ENCODE assay signal across 10 mouse cellular contexts in the genomic region with DNA sequence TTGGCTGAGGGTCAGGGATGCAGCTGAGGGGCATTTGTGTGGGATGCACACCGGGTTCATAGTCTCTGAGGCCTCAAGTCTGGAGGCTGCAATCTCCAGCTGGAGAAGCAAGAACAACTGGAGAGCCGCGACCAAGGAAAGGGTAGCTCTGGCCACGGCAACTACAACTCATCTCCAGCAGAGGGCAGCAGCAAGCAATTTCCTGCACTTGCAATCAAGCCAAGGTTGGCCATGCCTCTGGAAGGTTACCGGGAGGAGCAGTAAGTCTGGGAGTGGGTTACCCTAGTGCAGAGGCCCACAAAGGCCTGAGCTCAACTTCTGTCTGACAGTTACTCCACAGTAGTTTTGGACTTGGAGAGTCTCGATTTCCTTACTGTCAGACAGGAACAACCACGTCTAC.
DNase-seq lines count a peak whose midpoint lies in the region; ATAC-seq lines count a peak whose summit lies in the region.
"Had no signal": no experiment of that assay in that cellular context is flagged by ENCODE, and none has a peak within 500 bp of the region (broad histone marks: within the 10 kb centered on the region; RNA-seq: fewer than 3 reads in every experiment).

No protein-coding gene starts in this region.

- no peaks in the 10 kb centered on the region for H3K9me3 ChIP-seq in intestine, embryonic 14.5 days (ENCODE audit: control insufficient read depth, low read length)
- H3K9me3 ChIP-seq in intestine, embryonic 15.5 days, result no peaks in the 10 kb centered on the region
- no peaks in the 10 kb centered on the region for H3K9me3 ChIP-seq in forebrain, embryonic 13.5 days (replicated peaks)
- no peaks in the 10 kb centered on the region for H3K9me3 ChIP-seq in limb, embryonic 10.5 days (replicated peaks)
- no peaks in the 10 kb centered on the region for H3K9me3 ChIP-seq in stomach, embryonic 14.5 days (ENCODE audit: control insufficient read depth, low read depth, low read length)
- H3K9me3 ChIP-seq: embryonic facial prominence, embryonic 13.5 days; neural tube, embryonic 12.5 days had no signal

- 31% methylated on average over 7 of the region's 7 CpGs for WGBS in intestine, embryonic 14.5 days
- WGBS in intestine, embryonic 15.5 days, result 25% methylated on average over 7 of the region's 7 CpGs
- WGBS in forebrain, embryonic 13.5 days, result 29% methylated on average over 7 of the region's 7 CpGs
- WGBS in limb, embryonic 10.5 days, result 27% methylated on average over 7 of the region's 7 CpGs
- WGBS in stomach, embryonic 14.5 days, result 30% methylated on average over 7 of the region's 7 CpGs

- no peak overlapping the region for H3K4me3 ChIP-seq in intestine, embryonic 14.5 days (ENCODE audit: low read depth, low read length)
- no peak overlapping the region for H3K4me3 ChIP-seq in intestine, embryonic 15.5 days (replicated peaks)
- H3K4me3 ChIP-seq in forebrain, embryonic 13.5 days, result no peak overlapping the region
- H3K4me3 ChIP-seq in limb, embryonic 10.5 days, result no peak overlapping the region
- no peak overlapping the region for H3K4me3 ChIP-seq in stomach, embryonic 14.5 days (ENCODE audit: low read depth, low read length)
- H3K4me3 ChIP-seq: embryonic facial prominence, embryonic 13.5 days; neural tube, embryonic 12.5 days had no signal

- H3K4me2 ChIP-seq in intestine, embryonic 14.5 days (ENCODE audit: low read length), result no peak overlapping the region
- no peak overlapping the region for H3K4me2 ChIP-seq in intestine, embryonic 15.5 days (replicated peaks)
- no peak overlapping the region for H3K4me2 ChIP-seq in forebrain, embryonic 13.5 days
- no peak overlapping the region for H3K4me2 ChIP-seq in stomach, embryonic 14.5 days (replicated peaks; ENCODE audit: low read depth, low read length)
- H3K4me2 ChIP-seq: embryonic facial prominence, embryonic 13.5 days; neural tube, embryonic 12.5 days had no signal

- no peaks in the 10 kb centered on the region for H3K36me3 ChIP-seq in intestine, embryonic 14.5 days (ENCODE audit: control insufficient read depth, insufficient read depth, low read length)
- H3K36me3 ChIP-seq in intestine, embryonic 15.5 days, result no peaks in the 10 kb centered on the region
- H3K36me3 ChIP-seq in forebrain, embryonic 13.5 days (ENCODE audit: poor library complexity, severe bottlenecking), result no peaks in the 10 kb centered on the region
- no peaks in the 10 kb centered on the region for H3K36me3 ChIP-seq in limb, embryonic 10.5 days
- no peaks in the 10 kb centered on the region for H3K36me3 ChIP-seq in stomach, embryonic 14.5 days (ENCODE audit: control insufficient read depth, insufficient read depth, low read length)
- H3K36me3 ChIP-seq: embryonic facial prominence, embryonic 13.5 days; neural tube, embryonic 12.5 days had no signal

- ATAC-seq in intestine, embryonic 14.5 days (replicated peaks; ENCODE audit: low FRiP score, low TSS enrichment, low read depth), result peak; percentile 53; the same call in 1 of the 2 replicates
- ATAC-seq in intestine, embryonic 15.5 days, result no peak
- ATAC-seq in forebrain, embryonic 13.5 days, result 0 out of 2 replicates have a peak, but pooled peaks have one; percentile 19
- ATAC-seq in stomach, embryonic 14.5 days (ENCODE audit: insufficient number of reproducible peaks, insufficient read depth, low FRiP score, low read depth), result 0 out of 2 replicates have a peak, but pooled peaks have one; percentile 54

- H3K9ac ChIP-seq in intestine, embryonic 14.5 days (ENCODE audit: low read length), result no peak overlapping the region
- no peak overlapping the region for H3K9ac ChIP-seq in intestine, embryonic 15.5 days
- H3K9ac ChIP-seq in forebrain, embryonic 13.5 days, result no peak overlapping the region
- no peak overlapping the region for H3K9ac ChIP-seq in stomach, embryonic 14.5 days (replicated peaks; ENCODE audit: low read depth, low read length)
- H3K9ac ChIP-seq: embryonic facial prominence, embryonic 13.5 days; neural tube, embryonic 12.5 days had no signal

- H3K27ac ChIP-seq in intestine, embryonic 14.5 days (ENCODE audit: low read depth), result no peak overlapping the region
- no peak overlapping the region for H3K27ac ChIP-seq in intestine, embryonic 15.5 days
- no peak overlapping the region for H3K27ac ChIP-seq in forebrain, embryonic 13.5 days
- H3K27ac ChIP-seq in limb, embryonic 10.5 days, result no peak overlapping the region
- H3K27ac ChIP-seq in stomach, embryonic 14.5 days (ENCODE audit: low read length), result no peak overlapping the region
- H3K27ac ChIP-seq: embryonic facial prominence, embryonic 13.5 days; neural tube, embryonic 12.5 days had no signal

- H3K27me3 ChIP-seq in intestine, embryonic 14.5 days (replicated peaks; ENCODE audit: control insufficient read depth, insufficient read depth, low read length), result no peaks in the 10 kb centered on the region
- H3K27me3 ChIP-seq in intestine, embryonic 15.5 days (replicated peaks), result no peaks in the 10 kb centered on the region
- no peaks in the 10 kb centered on the region for H3K27me3 ChIP-seq in forebrain, embryonic 13.5 days
- H3K27me3 ChIP-seq in limb, embryonic 10.5 days (ENCODE audit: low read depth, poor library complexity, severe bottlenecking), result no peaks in the 10 kb centered on the region
- H3K27me3 ChIP-seq in stomach, embryonic 14.5 days (ENCODE audit: control insufficient read depth, insufficient read depth, low read length), result no peaks in the 10 kb centered on the region
- H3K27me3 ChIP-seq: embryonic facial prominence, embryonic 13.5 days; neural tube, embryonic 12.5 days had no signal

- no peaks in the 10 kb centered on the region for H3K4me1 ChIP-seq in intestine, embryonic 14.5 days (replicated peaks; ENCODE audit: control insufficient read depth, insufficient read depth, low read length)
- no peaks in the 10 kb centered on the region for H3K4me1 ChIP-seq in intestine, embryonic 15.5 days (replicated peaks)
- H3K4me1 ChIP-seq in forebrain, embryonic 13.5 days, result no peaks in the 10 kb centered on the region
- 0 out of 2 replicates have a peak, but pooled peaks cover 5% of the 10 kb centered on the region for H3K4me1 ChIP-seq in limb, embryonic 10.5 days
- H3K4me1 ChIP-seq in stomach, embryonic 14.5 days (ENCODE audit: control insufficient read depth, insufficient read depth, low read length), result no peaks in the 10 kb centered on the region
- H3K4me1 ChIP-seq: embryonic facial prominence, embryonic 13.5 days; neural tube, embryonic 12.5 days had no signal

- DNase-seq in intestine, embryonic 14.5 days (ENCODE audit: low spot score), result peak; percentile 91
- DNase-seq in c-Kit-positive CD71-positive TER-119-negative erythroid progenitor cells, embryonic 14.5 days (ENCODE audit: low read depth), result peak; percentile 24
- DNase-seq in kidney, adult 18-20 months, result peak; percentile 72
- DNase-seq in limb, embryonic 10.5 days (ENCODE audit: low spot score), result peak; percentile 86
- peak; percentile 74 for DNase-seq in neural tube, embryonic 10.5 days (ENCODE audit: extremely low spot score, low spot score)

Comparison
In these comparisons a context has a peak if more than half of its experiments do, and no peak if none do; other contexts are left out.
1. DNase-seq: peak in every context shown above with its lines; median percentile 91 in intestine, embryonic 14.5 days; 86 in limb, embryonic 10.5 days; 74 in neural tube, embryonic 10.5 days; 72 in kidney, adult 18-20 months; 24 in c-Kit-positive CD71-positive TER-119-negative erythroid progenitor cells, embryonic 14.5 days.